In the genomic region with DNA sequence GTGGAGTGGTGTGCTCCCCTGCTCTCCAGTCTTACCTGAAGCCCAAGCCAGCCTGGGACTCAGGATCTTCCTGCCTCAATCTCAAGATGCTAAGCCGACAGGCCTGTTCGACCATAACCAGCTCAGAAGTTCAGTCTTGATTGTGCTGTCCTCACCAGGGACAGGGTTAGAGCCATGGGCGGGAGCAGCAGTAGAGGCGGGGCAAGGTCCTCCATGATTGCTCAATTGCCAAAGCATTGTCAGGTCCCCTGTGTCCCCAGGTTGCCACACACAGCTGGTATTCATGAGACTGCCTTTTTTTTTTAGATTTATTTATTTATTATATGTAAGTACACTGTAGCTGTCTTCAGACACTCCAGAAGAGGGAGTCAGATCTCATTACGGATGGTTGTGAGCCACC, we compare ENCODE assay signal across 15 mouse cellular contexts. TPM values are rescaled to one million over a fixed set of nuclear protein-coding genes. Genes with fewer than 3 reads are reported as not detected.
"Had no signal": no experiment of that assay in that cellular context is flagged by ENCODE, and none has a peak within 500 bp of the region (broad histone marks: within the 10 kb centered on the region; RNA-seq: fewer than 3 reads in every experiment).

No protein-coding gene starts in this region.

- H3K4me3 ChIP-seq: layer of hippocampus, adult 2 months; limb, embryonic 13.5 days; lung, embryonic 15.5 days; midbrain, embryonic 10.5 days; neural tube, embryonic 12.5 days had no signal

- DNase-seq: kidney, adult 9 months; kidney, postnatal 10 days; kidney, postnatal 4 days; left cerebral cortex, postnatal 4 days; midbrain, embryonic 14.5 days; thymus, postnatal 4 days had no signal

- H3K9ac ChIP-seq: limb, embryonic 13.5 days; liver, embryonic 14.5 days; lung, embryonic 15.5 days; neural tube, embryonic 12.5 days had no signal

- H3K4me2 ChIP-seq: limb, embryonic 13.5 days; lung, embryonic 15.5 days; neural tube, embryonic 12.5 days had no signal

- H3K27me3 ChIP-seq: limb, embryonic 13.5 days; lung, embryonic 15.5 days; neural tube, embryonic 12.5 days had no signal

- H3K27ac ChIP-seq: hindbrain, postnatal 0 days; layer of hippocampus, adult 2 months; limb, embryonic 13.5 days; liver, embryonic 14.5 days; lung, embryonic 15.5 days; midbrain, embryonic 10.5 days; neural tube, embryonic 12.5 days; stomach, postnatal 0 days had no signal

- ATAC-seq: hindbrain, postnatal 0 days had no signal

- H3K9me3 ChIP-seq: limb, embryonic 13.5 days; lung, embryonic 15.5 days; midbrain, embryonic 10.5 days; neural tube, embryonic 12.5 days had no signal

RNA-seq across cellular contexts. Expression of a gene that starts 19.5 kb away (rescaled TPM):
- total RNA-seq: monocyte, adult 5-6 weeks had no signal
